Mouse (Mus musculus) gastrocnemius, postnatal 36 days (tissue): ENCODE results near the gene Baz2b. TPM values are rescaled to one million over a fixed set of nuclear protein-coding genes. Genes with fewer than 3 reads are reported as not detected.

Experiments used
- DNase-seq, 2 experiments: peaks; one replicate each; pipeline ENCODE4 v3.0.0; 2022
- intact Hi-C: fragments of 180-260 bp; cut with DNase I; formaldehyde crosslinking; loops from one replicate; pipeline ENCODE4 v1.15.1; 2025
- total RNA-seq, 2 experiments: library from RNA; stranded (reverse); gene quantifications; 2 replicates each; pipeline ENCODE4 v1.2.3; 2021

The Baz2b gene
- total RNA-seq, 2 experiments from 2014 or later, result 30.7 to 31.9 TPM

GRCm38 (mm10) chr2:60036361-60036760, 173.3 kb downstream of the Baz2b start:
- no peak for DNase-seq
- intact Hi-C loops, result loop anchor here (5.0 kb wide), 1 partner anchor 91 kb away; no protein-coding TSS in a partner anchor

- intact Hi-C loops, result no loop called here
- DNase-seq, result no peak
These were observed 178.6 kb downstream of the Baz2b start for GRCm38 (mm10) chr2:60030991-60031390.

- intact Hi-C loops, result no loop called here
- DNase-seq, result no peak
These were observed 180.6 kb downstream of the Baz2b start for GRCm38 (mm10) chr2:60029020-60029419.

- DNase-seq, result no peak
- intact Hi-C loops, result no loop called here
These were observed 182.5 kb downstream of the Baz2b start for GRCm38 (mm10) chr2:60027166-60027565.

- intact Hi-C loops, result no loop called here
- DNase-seq, result no peak
These were observed 183.1 kb downstream of the Baz2b start for GRCm38 (mm10) chr2:60026554-60026953.

GRCm38 (mm10) chr2:60023777-60024176, 185.9 kb downstream of the Baz2b start:
- DNase-seq, result no peak
- intact Hi-C loops, result no loop called here

- DNase-seq, result no peak
- intact Hi-C loops, result no loop called here
These were observed 188.1 kb downstream of the Baz2b start for GRCm38 (mm10) chr2:60021556-60021955.

- intact Hi-C loops, result no loop called here
- no peak for DNase-seq
These were observed 188.5 kb downstream of the Baz2b start for GRCm38 (mm10) chr2:60021138-60021537.

- DNase-seq, result no peak
- intact Hi-C loops, result no loop called here
These were observed 189.9 kb downstream of the Baz2b start for GRCm38 (mm10) chr2:60019546-60020250.

GRCm38 (mm10) chr2:60018875-60019501, 190.7 kb downstream of the Baz2b start:
- DNase-seq, result no peak
- intact Hi-C loops, result no loop called here

GRCm38 (mm10) chr2:60011526-60011925, 198.1 kb downstream of the Baz2b start:
- no peak for DNase-seq
- intact Hi-C loops, result no loop called here

GRCm38 (mm10) chr2:60003665-60004045, 206.0 kb downstream of the Baz2b start:
- intact Hi-C loops, result no loop called here

GRCm38 (mm10) chr2:60003038-60003664, 206.5 kb downstream of the Baz2b start:
- intact Hi-C loops, result no loop called here

More at GRCm38 (mm10) chr2:60003665-60004045, 206.0 kb downstream of the Baz2b start:
- no peak for DNase-seq

GRCm38 (mm10) chr2:60000268-60000667, 209.4 kb downstream of the Baz2b start:
- intact Hi-C loops, result no loop called here
- no peak for DNase-seq

More at GRCm38 (mm10) chr2:60003038-60003664, 206.5 kb downstream of the Baz2b start:
- no peak for DNase-seq

- intact Hi-C loops, result no loop called here
- no peak for DNase-seq
These were observed 212.0 kb downstream of the Baz2b start for GRCm38 (mm10) chr2:59997479-59998228.

- intact Hi-C loops, result no loop called here
- no peak for DNase-seq
These were observed 212.7 kb downstream of the Baz2b start for GRCm38 (mm10) chr2:59996911-59997310.

GRCm38 (mm10) chr2:59993190-59993535, 216.5 kb downstream of the Baz2b start:
- intact Hi-C loops, result no loop called here
- DNase-seq, result no peak

- intact Hi-C loops, result no loop called here
- DNase-seq, result no peak
These were observed 217.0 kb downstream of the Baz2b start for GRCm38 (mm10) chr2:59992488-59993189.

GRCm38 (mm10) chr2:59991775-59992174, 217.9 kb downstream of the Baz2b start:
- no peak for DNase-seq
- intact Hi-C loops, result no loop called here

- intact Hi-C loops, result no loop called here
- no peak for DNase-seq
These were observed 222.1 kb downstream of the Baz2b start for GRCm38 (mm10) chr2:59987521-59987920.
